Mouse (Mus musculus): ENCODE data around the gene Smarcb1. TPM values are rescaled to one million over a fixed set of nuclear protein-coding genes. Genes with fewer than 3 reads are reported as not detected.
A peak's percentile ranks its signal among the peaks of the same experiment; 100 is the strongest.
"Not testable (repeated sequence)": the region's sequence is repeated elsewhere in the genome, so short reads cannot be mapped to it uniquely, and the experiment has no call there.

The Smarcb1 gene
- total and polyA plus RNA-seq, 3 experiments, result 76.2 to 96.0 (median 94.9) TPM

- TF ChIP-seq SMC3 (IDR thresholded peaks at IDR 0.05; ENCODE audit: low read depth, low read length) (no peak), EP300 (IDR thresholded peaks at IDR 0.05; ENCODE audit: low read length) (no peak), RCOR1 (conservative IDR thresholded peaks at IDR 0.05; ENCODE audit: low read depth, low read length) (no peak), USF2 (conservative IDR thresholded peaks at IDR 0.05; ENCODE audit: low read depth, low read length) (no peak)
Measured at GRCm38 (mm10) chr10:75889406-75890153, 31.8 kb downstream of the Smarcb1 start (continued).

- H3K36me3 ChIP-seq (replicated peaks in 1 of 2; ENCODE audit: control insufficient read depth in 1 of 2, insufficient read depth in 1 of 2, low read length in 1 of 2); H3K27ac ChIP-seq (ENCODE audit: insufficient read depth, low read depth); H3K4me2 ChIP-seq (ENCODE audit: insufficient read depth, low read depth, poor library complexity, severe bottlenecking); H3K4me3 ChIP-seq (replicated peaks in 1 of 3; ENCODE audit: low read depth in 2 of 3, low read length in 2 of 3, poor library complexity in 1 of 3); dilution Hi-C loops (cut with MboI; ENCODE audit: extremely low pct_ligation_motif_present, extremely low pct_unique_long_range_greater_than_20kb, low sequenced_read_pairs); DNase-seq (ENCODE audit: extremely low read depth); H3K27me3 ChIP-seq (replicated peaks); H3K9me3 ChIP-seq (replicated peaks; ENCODE audit: low read length); H3K79me2 ChIP-seq (replicated peaks; ENCODE audit: control insufficient read depth, extremely low read depth, insufficient read depth, poor library complexity, severe bottlenecking): not testable (repeated sequence)
- TF ChIP-seq CTCF (conservative IDR thresholded peaks at IDR 0.05 in 1 of 2, IDR thresholded peaks at IDR 0.05 in 1 of 2; ENCODE audit: low read depth in 2 of 2, low read length in 2 of 2) (peak in 1 of 2 experiments; percentile 25; a peak in 2 of 4 replicates), IRF4 (IDR thresholded peaks at IDR 0.05; ENCODE audit: low read depth, low read length) (0 out of 2 replicates have a peak, but pooled peaks have one; percentile 23), ETS1 (conservative IDR thresholded peaks at IDR 0.05; ENCODE audit: low read depth, low read length) (peak; percentile 35; the same call in 1 of the 2 replicates), ZNF384 (IDR thresholded peaks at IDR 0.05; ENCODE audit: low read depth, low read length) (peak; percentile 91), MYC (IDR thresholded peaks at IDR 0.05; ENCODE audit: low read depth, low read length) (peak; percentile 52; the same call in 1 of the 2 replicates)
- Histone ChIP-seq H3K4me1 (ENCODE audit: control insufficient read depth in 1 of 2, insufficient read depth in 2 of 2) (peaks cover 4 to 37% of the 10 kb centered on the region in 2 experiments; a peak in 2 of 4 replicates), H3K9ac (ENCODE audit: insufficient read depth, low read depth) (0 out of 2 replicates have a peak overlapping the region, but pooled peaks have one; percentile 21)
- in situ Hi-C loops (cut with MboI; ENCODE audit: low pct_ligation_motif_present, low pct_unique_long_range_greater_than_20kb, low sequenced_read_pairs), result loop anchor here (10.0 kb wide), 2 partner anchors 67 to 317 kb away; partner anchors contain the start of gene Gm5134
Measured at GRCm38 (mm10) chr10:75887504-75887903, 33.9 kb downstream of the Smarcb1 start.

GRCm38 (mm10) chr10:75884742-75885141 lies 36.7 kb downstream of the Smarcb1 start:
- dilution Hi-C loops (cut with MboI; ENCODE audit: extremely low pct_ligation_motif_present, extremely low pct_unique_long_range_greater_than_20kb, low sequenced_read_pairs), result no loop called here
- H3K27ac ChIP-seq (ENCODE audit: insufficient read depth, low read depth), result no peak overlapping the region

More at GRCm38 (mm10) chr10:75884742-75885141, 36.7 kb downstream of the Smarcb1 start:
- no peaks in the 10 kb centered on the region for H3K9me3 ChIP-seq (replicated peaks; ENCODE audit: low read length)
- no peaks in the 10 kb centered on the region for H3K27me3 ChIP-seq (replicated peaks)
- peaks cover 4 to 33% of the 10 kb centered on the region in 2 experiments; a peak in 2 of 4 replicates for H3K4me1 ChIP-seq (ENCODE audit: control insufficient read depth in 1 of 2, insufficient read depth in 2 of 2)
- TF ChIP-seq ZC3H11A (IDR thresholded peaks at IDR 0.05; ENCODE audit: low read depth, low read length) (no peak), EP300 (IDR thresholded peaks at IDR 0.05; ENCODE audit: low read length) (no peak), RAD21 (IDR thresholded peaks at IDR 0.05; ENCODE audit: low read depth, low read length) (no peak), KAT2A (IDR thresholded peaks at IDR 0.05; ENCODE audit: insufficient replicate concordance, low read length) (no peak), TCF12 (IDR thresholded peaks at IDR 0.05; ENCODE audit: low read depth, low read length) (no peak), ZMIZ1 (IDR thresholded peaks at IDR 0.05; ENCODE audit: low read depth, low read length) (no peak), MAFK (IDR thresholded peaks at IDR 0.05; ENCODE audit: insufficient replicate concordance, low read length) (no peak), POLR2A (IDR thresholded peaks at IDR 0.05; ENCODE audit: low read depth, low read length) (no peak), BHLHE40 (IDR thresholded peaks at IDR 0.05; ENCODE audit: low read depth, low read length) (no peak), POLR2AphosphoS2 (IDR thresholded peaks at IDR 0.05; ENCODE audit: low read depth, low read length) (no peak), CHD2 (IDR thresholded peaks at IDR 0.05; ENCODE audit: low read length) (no peak)
- no peak for DNase-seq (ENCODE audit: extremely low read depth)
- H3K4me2 ChIP-seq (ENCODE audit: insufficient read depth, low read depth, poor library complexity, severe bottlenecking), result no peak overlapping the region
- in situ Hi-C loops (cut with MboI; ENCODE audit: low pct_ligation_motif_present, low pct_unique_long_range_greater_than_20kb, low sequenced_read_pairs), result loop anchor here (10.0 kb wide), 2 partner anchors 70 to 320 kb away; partner anchors contain the start of gene Gm5134
- no peak overlapping the region for H3K9ac ChIP-seq (ENCODE audit: insufficient read depth, low read depth)
- H3K36me3 ChIP-seq (replicated peaks in 1 of 2; ENCODE audit: control insufficient read depth in 1 of 2, insufficient read depth in 1 of 2, low read length in 1 of 2), result no peaks in the 10 kb centered on the region
- no peak overlapping the region for H3K4me3 ChIP-seq (replicated peaks in 1 of 3; ENCODE audit: low read depth in 2 of 3, low read length in 2 of 3, poor library complexity in 1 of 3)
- H3K79me2 ChIP-seq (replicated peaks; ENCODE audit: control insufficient read depth, extremely low read depth, insufficient read depth, poor library complexity, severe bottlenecking), result no peaks in the 10 kb centered on the region
